Mouse (Mus musculus) telencephalon, adult 2 months (tissue): ENCODE measurements around the gene Prmt8.

Experiments
- DNase-seq: peaks from one replicate; pipeline ENCODE4 v3.0.0-alpha.2; 2011; ENCODE audit warnings: low read depth, low spot score

Gene Prmt8

DNA sequence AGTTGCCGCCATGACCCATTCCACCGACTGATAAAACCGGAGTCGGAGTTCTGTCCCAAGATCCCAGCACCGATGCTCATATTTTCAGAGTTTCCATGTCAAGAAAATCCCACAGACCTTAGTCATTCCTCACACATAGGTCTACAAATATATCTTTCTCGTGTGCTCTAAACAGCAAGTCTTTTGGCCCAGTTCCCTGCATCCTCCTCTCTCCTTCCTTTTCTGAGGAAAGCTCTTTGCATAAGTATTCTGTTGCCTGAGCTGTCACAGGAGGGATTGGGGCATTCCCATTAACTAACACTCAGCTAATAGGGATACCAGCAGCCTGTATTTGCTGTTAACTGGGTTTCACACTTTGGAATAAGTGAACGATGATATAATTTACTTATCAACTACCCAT is 106.0 kb downstream of the Prmt8 start:
- DNase-seq, result peak; percentile 93

DNA sequence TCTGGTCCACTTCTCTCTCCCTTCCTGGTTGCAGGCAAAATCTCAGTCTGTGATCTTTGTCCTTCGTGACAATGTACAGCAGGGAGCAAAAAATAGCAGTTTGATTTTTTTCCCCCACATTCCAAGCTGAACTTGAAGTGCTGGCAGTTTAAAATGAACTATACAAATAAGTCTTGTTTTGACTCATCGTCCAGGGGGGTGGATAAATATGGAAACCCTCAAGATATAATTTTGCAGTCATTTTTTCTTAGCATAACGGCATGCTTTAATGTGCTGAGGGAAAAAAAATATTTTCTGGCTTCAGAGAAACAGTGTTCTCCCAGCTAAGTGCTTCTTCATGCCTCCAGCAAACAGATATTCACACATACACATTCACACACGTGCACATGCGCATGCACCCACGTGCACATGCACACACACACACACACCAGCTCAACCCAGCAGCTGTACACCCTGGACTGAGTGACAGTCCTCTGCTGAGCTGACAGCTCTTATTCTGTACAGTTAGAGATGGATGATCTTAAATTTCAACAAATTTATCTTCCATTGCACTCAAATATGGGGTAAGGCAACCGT is 107.5 kb downstream of the Prmt8 start:
- peak; percentile 86 for DNase-seq

DNA sequence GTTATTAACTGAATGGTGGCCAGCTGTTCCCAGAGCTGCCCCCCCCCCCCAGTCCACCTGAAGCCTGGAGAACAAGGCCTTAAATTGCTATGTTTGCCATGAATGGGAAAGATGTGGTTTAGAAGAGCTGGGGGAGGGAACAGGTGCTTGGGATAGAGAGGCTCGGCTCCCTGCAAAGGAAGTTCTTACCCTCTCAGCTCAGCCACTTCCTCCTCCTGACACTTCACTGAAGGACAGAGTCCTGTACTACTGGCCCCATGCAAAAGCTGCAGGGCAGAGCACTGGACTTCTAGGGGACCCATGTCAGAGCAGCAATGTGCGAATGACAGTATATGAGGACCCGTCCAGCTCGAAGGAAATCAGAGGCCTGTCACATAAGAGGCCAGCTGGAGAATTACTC is 109.3 kb downstream of the Prmt8 start:
- no peak for DNase-seq

DNA sequence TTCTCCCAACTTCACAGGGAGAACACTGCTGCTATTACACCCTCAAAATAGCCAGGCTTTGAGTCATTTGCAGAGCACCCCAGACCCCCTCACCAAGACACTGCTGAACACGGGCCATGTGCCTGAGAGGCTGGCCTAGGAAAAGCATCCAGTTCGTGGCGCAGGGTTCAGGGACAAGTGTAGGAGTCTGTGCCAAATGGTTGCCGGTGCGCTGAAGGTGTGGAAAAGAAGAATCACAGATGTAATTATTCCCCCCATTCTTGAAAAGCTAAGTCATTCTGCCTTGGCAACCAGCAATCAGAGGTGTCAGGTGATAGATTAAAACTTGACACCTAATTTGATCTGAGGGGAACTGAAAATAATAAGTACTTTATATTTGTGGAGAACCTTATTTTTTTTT is 109.8 kb downstream of the Prmt8 start:
- no peak for DNase-seq

DNA sequence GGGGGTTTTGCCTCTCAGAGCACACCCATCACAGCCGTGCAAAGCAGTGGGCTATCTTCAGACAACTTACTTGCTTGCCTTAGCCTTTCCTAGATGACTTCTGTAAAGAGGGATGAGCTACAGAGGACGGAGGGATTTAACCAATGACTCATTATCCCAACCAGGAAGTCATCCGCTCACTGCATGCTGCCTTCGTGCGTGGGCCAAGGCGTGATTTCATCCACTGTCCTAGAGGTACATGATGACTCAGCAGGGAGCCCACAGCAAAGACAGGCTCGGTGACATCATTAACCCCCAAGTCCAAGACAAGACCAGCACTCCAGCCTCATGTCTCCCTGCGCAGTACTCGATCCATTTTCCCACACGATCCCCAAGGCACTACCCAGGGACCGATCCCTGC is 112.1 kb downstream of the Prmt8 start:
- no peak for DNase-seq

DNA sequence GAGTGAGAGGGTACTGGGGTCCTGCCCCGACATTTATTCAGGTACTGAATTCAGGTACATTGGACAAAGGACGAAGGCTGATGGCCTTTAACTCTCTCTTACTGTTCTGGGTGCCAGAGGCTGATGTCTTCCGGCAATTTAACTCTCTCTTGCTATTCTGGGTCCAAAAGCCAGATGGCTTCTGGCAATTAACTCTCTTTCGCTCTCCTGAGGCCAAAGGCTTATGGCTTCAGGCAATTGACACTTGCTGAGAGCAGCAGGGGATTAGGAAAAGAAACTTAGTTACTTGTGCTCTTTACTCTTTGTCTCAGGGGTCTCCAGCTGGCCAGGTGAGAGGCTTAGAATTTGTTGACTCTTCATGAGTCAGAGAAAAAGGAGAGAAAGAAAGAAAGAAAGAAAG is 113.3 kb downstream of the Prmt8 start:
- DNase-seq, result no peak

DNA sequence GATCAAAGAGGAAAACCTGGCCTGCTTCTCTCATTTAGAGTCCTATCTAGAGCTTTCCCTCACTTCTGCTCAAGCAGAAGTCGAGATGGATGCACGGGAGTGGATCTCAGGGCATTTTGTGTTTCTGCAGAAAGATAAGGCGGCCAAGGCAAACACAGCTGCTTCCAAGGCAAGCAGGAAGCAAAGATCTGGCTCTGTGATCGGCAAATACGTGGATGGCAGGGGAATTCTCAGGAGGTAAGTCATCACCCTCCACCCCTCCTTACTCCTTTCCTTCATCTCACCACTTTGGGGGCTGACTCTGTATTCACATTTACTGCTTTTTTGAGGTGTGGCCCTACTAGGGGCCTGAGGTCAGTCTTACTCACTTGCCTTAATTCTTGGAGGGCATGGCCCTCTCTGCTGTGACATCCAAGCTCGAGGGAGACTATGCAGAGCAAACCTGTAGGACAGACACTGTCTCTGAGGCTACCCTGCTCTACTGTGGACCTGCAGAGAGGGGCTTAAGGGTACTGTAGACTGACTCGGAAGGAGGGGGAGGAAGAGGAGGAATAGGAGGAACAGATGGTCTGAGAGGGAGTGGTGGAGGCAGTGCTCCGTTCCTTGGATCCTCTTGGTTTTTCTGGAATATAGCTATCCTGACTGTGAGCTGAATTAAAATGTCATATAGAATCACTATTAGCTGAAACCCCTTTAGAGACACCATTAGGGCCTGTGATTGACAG is 128.0 kb downstream of the Prmt8 start:
- DNase-seq, result no peak
